In the genomic region with DNA sequence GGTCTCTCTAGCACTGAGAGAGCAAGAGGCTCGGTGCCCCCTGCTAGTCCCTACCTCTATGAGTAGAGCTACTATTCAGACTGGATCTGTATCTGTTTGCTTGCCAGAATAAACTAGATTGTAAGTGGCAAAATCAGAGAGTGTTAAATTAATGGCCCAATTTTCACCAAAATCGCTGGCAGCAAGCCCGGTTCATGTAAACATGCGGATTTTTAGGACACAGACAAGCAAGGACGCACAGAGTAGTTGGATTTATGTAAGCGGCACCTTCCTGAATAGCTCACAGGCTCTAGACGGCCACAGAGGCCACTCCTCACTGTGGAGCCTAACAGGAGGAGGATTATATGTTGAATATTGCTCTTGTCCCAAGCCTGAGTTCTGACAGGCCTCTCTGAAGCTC, we compare ENCODE assay signal across 16 mouse cellular contexts. TPM values are rescaled to one million over a fixed set of nuclear protein-coding genes. Genes with fewer than 3 reads are reported as not detected.
"Had no signal": no experiment of that assay in that cellular context is flagged by ENCODE, and none has a peak within 500 bp of the region (broad histone marks: within the 10 kb centered on the region; RNA-seq: fewer than 3 reads in every experiment).

No protein-coding gene starts in this region.

- H3K27ac ChIP-seq: layer of hippocampus, adult 2 months; lung, embryonic 15.5 days; macrophage; midbrain, embryonic 12.5 days had no signal

- ATAC-seq: inflammation-experienced regulatory T-cells, adult 6 months; intestine, postnatal 0 days had no signal

- DNase-seq: kidney, adult 9 months; kidney, postnatal 10 days; kidney, postnatal 4 days; lung, postnatal 14 days; spleen, adult 18-20 months; thymus, adult 18-20 months; thymus, postnatal 14 days had no signal

- H3K9me3 ChIP-seq: lung, embryonic 15.5 days; megakaryocyte, embryonic 14.5 days; midbrain, embryonic 12.5 days had no signal

- H3K4me2 ChIP-seq: lung, embryonic 15.5 days; midbrain, embryonic 12.5 days had no signal

- H3K4me3 ChIP-seq: layer of hippocampus, adult 2 months; lung, embryonic 15.5 days; megakaryocyte, embryonic 14.5 days; midbrain, embryonic 12.5 days had no signal

- H3K9ac ChIP-seq: lung, embryonic 15.5 days; midbrain, embryonic 12.5 days had no signal

- H3K36me3 ChIP-seq: lung, embryonic 15.5 days; midbrain, embryonic 12.5 days had no signal

RNA-seq across cellular contexts. Expression of gene Asgr1, which starts 0.7 kb away (rescaled TPM):
- polyA plus RNA-seq: inflammation-experienced regulatory T-cells, adult 6 months; intestine, postnatal 0 days; macrophage; stomach, embryonic 14.5 days had no signal

RNA-seq across cellular contexts. Expression of gene Asgr2, which starts 39.3 kb away (rescaled TPM):
- polyA plus RNA-seq: inflammation-experienced regulatory T-cells, adult 6 months; midbrain, embryonic 12.5 days; midbrain, postnatal 0 days had no signal
